Mouse (Mus musculus) frontal cortex, postnatal 36 days (tissue): Measurements from ENCODE around the gene Zfpm1.

Experiments used
- DNase-seq, 2 experiments: peaks; one replicate each; pipeline ENCODE4 v3.0.0; 2022; ENCODE audit warnings: low spot score in 2 of 2

Gene Zfpm1

DNA sequence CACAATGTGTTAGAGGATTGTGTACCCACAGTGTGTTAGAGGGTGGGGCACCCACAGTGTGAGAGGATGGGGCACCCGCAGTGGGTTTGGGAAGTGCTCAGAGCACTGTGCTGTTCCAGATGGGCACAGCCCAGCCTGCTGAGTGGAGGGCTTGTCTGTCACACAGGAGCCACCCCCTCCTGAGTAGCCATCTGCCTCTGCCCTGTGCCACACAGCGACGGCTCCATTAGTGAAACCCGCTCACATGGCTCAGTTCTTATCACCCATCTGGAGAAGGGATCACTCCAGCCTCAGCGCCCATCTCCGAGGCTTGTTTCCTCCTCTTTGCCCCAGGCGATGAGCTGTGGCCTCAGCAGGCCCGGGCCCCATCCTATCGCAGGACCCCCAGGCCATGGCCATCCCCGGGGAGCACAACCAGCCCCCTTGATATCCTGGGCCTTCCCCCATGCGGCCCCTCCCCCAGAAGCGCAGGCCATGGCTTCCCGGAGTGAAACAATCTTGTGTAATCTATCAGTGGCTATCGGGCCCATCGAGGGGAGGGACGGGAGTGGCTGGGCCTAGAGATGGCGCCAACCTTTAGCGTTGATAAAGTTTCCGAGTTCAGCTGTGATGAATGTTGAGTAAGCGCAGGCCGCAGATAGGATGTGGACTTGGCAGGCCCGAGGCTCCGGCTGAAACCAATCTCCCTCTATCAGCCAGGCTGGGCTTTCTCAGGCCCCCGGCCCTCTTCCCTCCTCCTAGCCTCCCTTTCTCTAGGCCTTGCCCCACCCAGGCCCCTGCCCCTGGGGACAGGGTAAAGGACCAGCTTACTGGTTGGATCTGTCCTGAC, 14.4 kb downstream of the Zfpm1 start:
- DNase-seq = no peak

DNA sequence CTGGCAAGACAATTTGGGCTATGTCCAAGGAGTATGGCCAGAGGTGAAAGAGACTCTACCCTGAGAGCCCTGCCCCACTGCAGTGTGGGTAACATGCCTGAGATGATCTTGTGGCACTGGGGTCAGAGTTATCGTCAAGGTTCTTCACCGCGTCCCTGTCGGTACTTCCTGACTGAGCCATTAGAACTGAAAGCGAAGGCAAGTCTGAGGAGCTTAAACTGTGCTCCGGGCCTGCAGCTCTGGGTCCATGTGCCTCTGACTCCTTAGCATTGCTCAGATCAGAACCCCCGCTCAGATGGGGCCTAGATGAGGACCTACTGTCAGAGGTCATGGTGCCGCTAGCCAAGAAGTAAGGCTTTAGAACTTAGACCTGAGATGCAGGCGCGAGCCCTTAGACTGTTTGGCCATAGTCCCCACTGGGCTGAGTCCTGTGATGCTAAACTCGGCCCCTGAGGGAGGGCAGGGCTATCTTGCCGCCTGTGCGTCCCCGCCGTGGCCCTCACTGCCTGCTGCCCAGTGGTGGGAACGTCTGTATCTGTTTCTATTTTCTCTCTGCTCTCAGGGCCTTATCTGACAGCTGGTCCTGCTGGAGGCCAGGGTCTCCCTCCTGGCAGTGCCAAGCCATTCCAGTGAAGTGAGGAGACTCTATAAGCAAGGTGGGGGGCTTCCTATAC, 17.8 kb downstream of the Zfpm1 start:
- DNase-seq = no peak

DNA sequence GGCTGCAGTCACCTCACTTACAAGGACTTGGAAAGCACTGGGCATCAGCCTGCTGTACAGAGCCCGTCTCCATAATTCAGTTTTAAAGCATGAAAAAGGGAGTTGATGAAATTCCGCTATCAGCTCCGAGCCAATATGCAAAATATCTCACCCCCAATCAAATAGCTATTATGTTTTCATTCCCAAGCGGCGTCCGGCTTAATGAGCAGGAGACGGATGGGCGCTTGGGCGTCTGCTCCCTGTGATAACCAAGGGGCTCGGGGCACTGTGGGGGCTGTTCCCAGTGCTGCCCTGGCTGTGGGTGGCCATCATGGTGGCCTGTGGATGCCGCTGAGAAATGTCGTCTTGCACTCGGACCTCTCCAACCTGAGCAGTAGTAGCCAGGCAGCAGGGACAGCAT, 19.1 kb downstream of the Zfpm1 start:
- no peak for DNase-seq

DNA sequence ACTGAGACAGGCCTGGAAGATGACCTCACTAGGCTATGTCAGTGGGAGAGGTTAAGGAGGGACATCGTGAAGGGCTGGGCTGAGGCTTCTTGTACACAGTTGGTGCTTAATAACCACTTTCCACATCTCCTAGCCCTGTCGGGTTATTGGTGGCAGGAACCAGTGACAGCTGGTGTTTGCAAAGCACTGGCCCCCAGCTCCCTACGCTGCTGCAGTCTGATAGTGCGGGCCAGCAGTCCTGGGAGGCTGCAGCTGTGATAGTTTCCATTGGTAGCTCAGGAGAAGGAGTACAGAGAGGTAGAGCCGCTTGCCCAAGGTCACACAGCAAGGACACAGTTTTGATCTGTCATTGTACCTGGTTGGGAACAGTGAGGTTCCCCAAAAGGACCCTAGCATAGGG, 19.9 kb downstream of the Zfpm1 start:
- DNase-seq = no peak

DNA sequence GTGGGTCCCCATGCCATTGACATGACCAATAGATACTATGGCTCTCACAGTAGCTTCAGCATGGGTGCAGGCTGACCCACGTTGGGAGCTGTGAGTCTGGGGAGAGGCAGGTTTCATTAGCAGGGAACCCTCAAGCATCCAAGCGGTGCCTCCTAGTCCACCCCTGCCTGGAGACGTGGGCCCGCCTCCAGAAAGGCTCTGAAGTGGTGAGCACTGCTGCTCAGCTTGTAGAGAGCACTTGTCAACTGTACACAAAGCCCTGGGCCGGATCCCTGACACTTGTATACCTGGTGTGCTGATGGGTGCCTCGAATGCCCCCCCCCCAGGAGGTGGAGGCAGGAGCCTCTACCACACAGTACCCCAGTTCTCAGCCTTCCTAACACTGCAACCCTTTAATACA, 21.5 kb downstream of the Zfpm1 start:
- DNase-seq = no peak

- DNase-seq = no peak
Observed at GRCm38 (mm10) chr8:122304058-122304457, 22.1 kb downstream of the Zfpm1 start.

DNA sequence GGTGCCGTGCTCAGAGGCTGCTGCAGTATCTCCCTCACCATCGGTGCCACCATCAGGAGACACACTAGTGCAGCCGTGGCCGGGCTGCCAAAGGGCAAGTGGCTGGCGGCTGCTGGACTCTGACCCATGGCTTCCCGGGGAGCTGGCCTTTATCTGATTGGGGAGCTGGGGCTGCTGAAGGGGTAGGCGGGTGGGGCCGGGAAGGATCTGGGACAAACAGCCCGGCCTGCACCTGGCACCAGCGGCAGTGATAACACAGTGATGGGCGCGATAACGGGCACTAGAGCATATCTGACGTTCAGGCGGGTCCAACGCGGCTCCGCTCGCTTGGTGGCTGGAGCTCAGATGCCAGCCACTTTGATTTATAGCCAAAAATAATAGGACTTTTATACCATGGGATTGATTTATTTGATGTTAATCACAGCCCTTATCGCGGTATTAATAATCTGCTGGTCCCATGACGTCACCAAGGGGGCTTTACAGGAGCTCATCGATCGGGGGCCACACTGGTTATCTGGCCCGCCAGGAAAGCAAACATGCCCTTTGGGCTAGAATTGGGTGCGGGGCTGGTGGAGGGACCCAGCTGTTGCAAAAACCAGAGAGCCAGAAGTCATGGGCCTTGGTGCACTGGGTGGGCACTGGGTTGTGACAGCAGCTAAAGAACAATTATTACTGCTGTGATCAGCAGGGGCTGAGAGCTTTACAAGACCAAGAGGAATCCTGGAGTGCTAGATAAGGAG, 24.9 kb downstream of the Zfpm1 start:
- DNase-seq = no peak

GRCm38 (mm10) chr8:122307836-122308235, 25.9 kb downstream of the Zfpm1 start:
- DNase-seq = no peak

- DNase-seq = no peak
Observed at GRCm38 (mm10) chr8:122309272-122309671, 27.3 kb downstream of the Zfpm1 start.

GRCm38 (mm10) chr8:122311115-122311514, 29.2 kb downstream of the Zfpm1 start:
- DNase-seq = no peak

GRCm38 (mm10) chr8:122312553-122312952, 30.6 kb downstream of the Zfpm1 start:
- no peak for DNase-seq

DNA sequence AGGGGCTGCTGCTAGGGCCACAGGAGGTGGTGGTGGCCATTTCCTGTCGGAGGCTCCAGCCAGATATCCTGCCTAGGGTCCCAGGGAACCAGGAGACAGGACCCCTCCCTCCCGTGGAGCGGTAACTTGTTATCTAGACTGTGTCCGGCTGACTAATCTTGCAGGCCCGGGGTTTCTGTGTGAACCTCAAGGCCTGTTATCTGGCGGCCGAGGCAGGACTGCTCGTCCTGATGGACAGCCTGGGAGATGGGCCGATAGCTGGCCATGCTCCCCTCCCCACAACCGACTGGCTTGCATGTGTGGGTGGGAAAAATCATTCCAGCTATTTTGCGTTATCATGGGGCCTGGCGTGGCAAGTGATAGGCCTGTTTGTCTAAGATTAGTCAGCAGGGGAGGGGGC, 31.4 kb downstream of the Zfpm1 start:
- DNase-seq = no peak

GRCm38 (mm10) chr8:122314899-122315496, 33.1 kb downstream of the Zfpm1 start:
- DNase-seq = no peak

GRCm38 (mm10) chr8:122316402-122316801, 34.5 kb downstream of the Zfpm1 start:
- DNase-seq = no peak

GRCm38 (mm10) chr8:122317918-122318475, 36.1 kb downstream of the Zfpm1 start:
- no peak for DNase-seq

- DNase-seq = no peak
Observed at GRCm38 (mm10) chr8:122319045-122319707, 37.2 kb downstream of the Zfpm1 start.

GRCm38 (mm10) chr8:122319708-122320075, 37.8 kb downstream of the Zfpm1 start:
- DNase-seq = no peak

- no peak for DNase-seq
Observed at GRCm38 (mm10) chr8:122320541-122320940, 38.6 kb downstream of the Zfpm1 start.

- DNase-seq = no peak
Observed at GRCm38 (mm10) chr8:122321455-122321921, 39.5 kb downstream of the Zfpm1 start.

DNA sequence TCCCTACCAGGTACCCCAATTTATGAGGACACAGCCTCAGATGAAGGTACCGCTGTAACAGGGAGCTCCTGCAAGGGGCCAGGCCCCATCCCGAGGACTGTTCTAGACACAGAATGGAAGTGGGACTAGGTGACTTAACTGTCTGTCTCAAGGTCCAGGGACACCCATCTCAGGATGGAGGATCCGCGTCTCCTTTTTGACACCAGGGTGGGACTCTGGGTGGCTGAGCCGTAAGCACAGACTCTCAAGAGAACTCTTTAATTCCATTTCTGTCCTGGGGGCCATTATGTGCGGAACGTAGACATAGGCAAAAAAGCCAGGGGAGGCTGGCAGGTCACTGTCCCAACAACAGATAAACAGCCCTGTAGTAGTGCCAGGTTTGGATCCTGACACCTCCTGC, 40.2 kb downstream of the Zfpm1 start:
- no peak for DNase-seq

DNA sequence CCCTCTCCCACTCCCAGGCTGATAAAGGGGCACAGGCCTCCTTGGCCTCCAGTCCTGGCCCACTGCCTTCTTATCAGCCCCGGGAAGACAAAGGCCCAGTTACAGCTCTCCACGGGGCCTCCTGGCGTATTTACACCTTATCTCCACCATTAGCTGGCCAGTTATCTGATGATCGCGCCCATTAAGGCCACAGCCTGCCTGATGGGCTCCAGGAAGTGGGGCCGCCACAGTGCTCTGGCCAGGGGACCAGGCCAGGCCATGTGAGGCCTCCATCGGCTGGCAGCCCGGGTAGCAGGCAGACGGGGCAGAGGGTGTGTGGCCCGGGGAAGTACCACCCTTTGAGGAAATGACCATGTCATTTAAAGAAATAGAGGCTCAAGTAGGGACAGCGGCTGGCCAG, 40.9 kb downstream of the Zfpm1 start:
- DNase-seq = no peak
